Comparison of ENCODE assay signal across 8 mouse cellular contexts in the genomic region with DNA sequence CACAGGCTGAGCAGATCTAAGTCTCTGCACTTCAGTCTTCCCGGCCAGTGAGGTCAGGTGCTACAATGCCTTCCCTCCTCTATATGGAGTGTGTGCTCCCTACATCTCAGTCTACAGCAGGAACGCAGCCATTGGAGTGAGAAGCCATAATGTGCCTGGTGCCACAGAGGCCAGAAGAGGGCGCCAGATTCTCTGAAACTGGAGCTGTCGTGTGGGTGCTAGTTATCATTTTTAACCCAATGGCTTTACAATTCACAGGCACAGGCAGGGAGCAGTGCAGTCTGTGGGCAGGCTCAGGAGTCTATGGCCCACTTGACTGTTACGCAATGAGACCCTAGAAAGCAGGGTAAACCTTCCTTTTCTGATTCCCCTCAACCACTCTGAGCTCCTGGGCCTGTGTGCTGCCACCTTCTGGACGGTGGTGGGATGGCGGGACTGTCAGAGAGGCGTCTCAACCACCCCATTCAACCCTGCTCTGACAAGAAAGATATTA. TPM values are rescaled to one million over a fixed set of nuclear protein-coding genes. Genes with fewer than 3 reads are reported as not detected.
DNase-seq lines count a peak whose midpoint lies in the region; ATAC-seq and TF ChIP-seq lines count a peak whose summit lies in the region.

No protein-coding gene starts in this region.

- 10% methylated on average over 8 of the region's 8 CpGs for whole genome bisulfite sequencing in heart, embryonic 11.5 days (ENCODE audit: insufficient replicate concordance)
- 8% methylated on average over 8 of the region's 8 CpGs for WGBS in kidney, embryonic 14.5 days

- H3K4me3 ChIP-seq in embryonic fibroblast, embryonic 13.5 days (ENCODE audit: insufficient read depth, low read length) = no peak overlapping the region
- no peak overlapping the region for H3K4me3 ChIP-seq in heart, embryonic 11.5 days (ENCODE audit: low read depth, low read length)
- no peak overlapping the region for H3K4me3 ChIP-seq in kidney, embryonic 14.5 days (ENCODE audit: low read length)

- no peaks in the 10 kb centered on the region for H3K36me3 ChIP-seq in heart, embryonic 11.5 days (ENCODE audit: control insufficient read depth, insufficient read depth, low read length)
- no peaks in the 10 kb centered on the region for H3K36me3 ChIP-seq in kidney, embryonic 14.5 days (ENCODE audit: control insufficient read depth, insufficient read depth, low read length)

- no peak overlapping the region for H3K27ac ChIP-seq in embryonic fibroblast, embryonic 13.5 days (ENCODE audit: insufficient read depth, low read length)
- H3K27ac ChIP-seq in heart, embryonic 11.5 days (ENCODE audit: low read depth, low read length) = no peak overlapping the region
- H3K27ac ChIP-seq in kidney, embryonic 14.5 days (ENCODE audit: low read depth, low read length) = no peak overlapping the region

- no peak overlapping the region for H3K9ac ChIP-seq in heart, embryonic 11.5 days (ENCODE audit: low read depth, low read length)
- H3K9ac ChIP-seq in kidney, embryonic 14.5 days (ENCODE audit: low read depth, low read length) = no peak overlapping the region

- no peaks in the 10 kb centered on the region for H3K4me1 ChIP-seq in embryonic fibroblast, embryonic 13.5 days (ENCODE audit: control insufficient read depth, insufficient read depth, low read length)
- 0 out of 2 replicates have a peak, but pooled peaks cover 2% of the 10 kb centered on the region for H3K4me1 ChIP-seq in heart, embryonic 11.5 days (ENCODE audit: control insufficient read depth, insufficient read depth, low read length)
- no peaks in the 10 kb centered on the region; the same call in 1 of the 2 replicates for H3K4me1 ChIP-seq in kidney, embryonic 14.5 days (ENCODE audit: control insufficient read depth, insufficient read depth, low read length)

- ATAC-seq in heart, embryonic 11.5 days (replicated peaks; ENCODE audit: insufficient number of reproducible peaks, low FRiP score, low TSS enrichment) = no peak
- peak; percentile 58 for ATAC-seq in kidney, embryonic 14.5 days (ENCODE audit: low FRiP score, low TSS enrichment)

- H3K27me3 ChIP-seq in heart, embryonic 11.5 days (ENCODE audit: control insufficient read depth, insufficient read depth, low read length) = peaks cover 8% of the 10 kb centered on the region
- no peaks in the 10 kb centered on the region for H3K27me3 ChIP-seq in kidney, embryonic 14.5 days (ENCODE audit: control insufficient read depth, insufficient read depth, low read length)

- H3K9me3 ChIP-seq in heart, embryonic 11.5 days (replicated peaks; ENCODE audit: control insufficient read depth, low read length) = no peaks in the 10 kb centered on the region
- H3K9me3 ChIP-seq in kidney, embryonic 14.5 days (ENCODE audit: control insufficient read depth, low read length) = no peaks in the 10 kb centered on the region

- TF ChIP-seq CTCF in embryonic fibroblast, embryonic 13.5 days (IDR thresholded peaks at IDR 0.05; ENCODE audit: borderline replicate concordance, insufficient read depth, low read length) = peak; percentile 87; the same call in 1 of the 2 replicates

- peak; percentile 72 for DNase-seq in CD4-positive helper T cell, adult 2 months (ENCODE audit: low read depth, low spot score)
- DNase-seq in brain, adult 2 months (ENCODE audit: low read depth, low spot score) = peak; percentile 62
- peak; percentile 80 for DNase-seq in liver
- DNase-seq in monocyte, adult 2 months (ENCODE audit: low read depth in 1 of 2, low spot score in 2 of 2) = peak; percentile 36 to 71
- DNase-seq in spleen, postnatal 36 days (ENCODE audit: low spot score in 2 of 2) = peak; percentile 63 to 66

- peak overlapping the region; percentile 46 for H3K4me2 ChIP-seq in heart, embryonic 11.5 days
- peak overlapping the region; percentile 33; the same call in 1 of the 2 replicates for H3K4me2 ChIP-seq in kidney, embryonic 14.5 days (replicated peaks; ENCODE audit: low read depth, low read length)

- no peak for TF ChIP-seq POLR2A in embryonic fibroblast, embryonic 13.5 days (IDR thresholded peaks at IDR 0.05; ENCODE audit: low read depth, low read length)

RNA-seq across cellular contexts. Expression of a gene that starts 18.9 kb away (rescaled TPM):
- polyA plus RNA-seq in embryonic fibroblast, embryonic 13.5 days (2011; ENCODE audit: insufficient read length, low read depth, missing spikeins) = not detected in 2 replicates
- not detected in 2 replicates for polyA plus RNA-seq in heart, embryonic 11.5 days (2014; fragmentation: Nextera tagmentation; extraction: Ambion mirVana)
- not detected in 2 replicates for polyA plus RNA-seq in kidney, embryonic 14.5 days (2014; fragmentation: Nextera tagmentation; extraction: Ambion mirVana)

RNA-seq across cellular contexts. Expression of a gene that starts 23.0 kb away (rescaled TPM):
- 0.25 and 0.27 TPM in 2 replicates for polyA plus RNA-seq in embryonic fibroblast, embryonic 13.5 days (2011; ENCODE audit: insufficient read length, low read depth, missing spikeins)
- polyA plus RNA-seq in heart, embryonic 11.5 days (2014; fragmentation: Nextera tagmentation; extraction: Ambion mirVana) = 0.17 and 0.20 TPM in 2 replicates
- polyA plus RNA-seq in kidney, embryonic 14.5 days (2014; fragmentation: Nextera tagmentation; extraction: Ambion mirVana) = 0.46 and 1.1 TPM in 2 replicates

RNA-seq across cellular contexts. Expression of a gene that starts 50.4 kb away (rescaled TPM):
- not detected in 2 replicates for polyA plus RNA-seq in embryonic fibroblast, embryonic 13.5 days (2011; ENCODE audit: insufficient read length, low read depth, missing spikeins)
- polyA plus RNA-seq in heart, embryonic 11.5 days (2014; fragmentation: Nextera tagmentation; extraction: Ambion mirVana) = not detected in 2 replicates
- 0.06 and 0.35 TPM in 2 replicates for polyA plus RNA-seq in kidney, embryonic 14.5 days (2014; fragmentation: Nextera tagmentation; extraction: Ambion mirVana)
